Comparison of ENCODE assay signal across 21 mouse cellular contexts in the genomic region with DNA sequence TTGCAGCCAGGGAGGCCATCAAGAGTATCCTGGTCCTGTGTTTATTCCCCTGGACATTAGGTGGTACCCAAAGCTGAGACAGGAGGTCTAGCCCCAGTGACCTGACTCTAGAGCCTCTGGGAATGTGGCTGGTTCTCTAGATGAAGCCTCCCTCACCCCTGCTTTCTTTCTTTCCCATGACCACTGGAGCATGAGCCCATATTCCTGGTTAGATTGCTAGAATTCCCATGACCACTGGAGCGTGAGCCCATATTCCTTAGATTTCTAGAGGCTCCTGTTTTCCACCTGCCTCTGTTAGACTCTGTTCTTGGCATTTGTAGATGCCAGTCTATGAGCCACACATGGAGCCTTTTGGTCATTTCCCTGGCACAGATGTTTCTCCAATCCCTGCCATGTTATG. TPM values are rescaled to one million over a fixed set of nuclear protein-coding genes. Genes with fewer than 3 reads are reported as not detected.
DNase-seq lines count a peak whose midpoint lies in the region; ATAC-seq lines count a peak whose summit lies in the region.
"Had no signal": no experiment of that assay in that cellular context is flagged by ENCODE, and none has a peak within 500 bp of the region (broad histone marks: within the 10 kb centered on the region; RNA-seq: fewer than 3 reads in every experiment).

No protein-coding gene starts in this region.

- H3K4me1 ChIP-seq in heart, embryonic 15.5 days (replicated peaks), result peaks cover 56% of the 10 kb centered on the region
- peaks cover 9% of the 10 kb centered on the region; the same call in 1 of the 2 replicates for H3K4me1 ChIP-seq in midbrain, embryonic 16.5 days (ENCODE audit: control insufficient read depth, insufficient read depth, low read length)
- no peaks in the 10 kb centered on the region for H3K4me1 ChIP-seq in midbrain, embryonic 14.5 days (ENCODE audit: control insufficient read depth, insufficient read depth, low read length)
- peaks cover 47% of the 10 kb centered on the region for H3K4me1 ChIP-seq in kidney, embryonic 15.5 days
- H3K4me1 ChIP-seq in embryonic facial prominence, embryonic 10.5 days, result peaks cover 36% of the 10 kb centered on the region

- no peak overlapping the region for H3K9ac ChIP-seq in heart, embryonic 15.5 days
- H3K9ac ChIP-seq in midbrain, embryonic 16.5 days (ENCODE audit: low read depth, low read length), result no peak overlapping the region
- no peak overlapping the region for H3K9ac ChIP-seq in midbrain, embryonic 14.5 days (replicated peaks; ENCODE audit: low read length)
- H3K9ac ChIP-seq in kidney, embryonic 15.5 days, result no peak overlapping the region
- H3K9ac ChIP-seq: embryonic facial prominence, embryonic 13.5 days; forebrain, embryonic 15.5 days; hindbrain, embryonic 15.5 days; liver, embryonic 12.5 days; lung, embryonic 14.5 days had no signal

- no peak overlapping the region for H3K4me3 ChIP-seq in heart, embryonic 15.5 days
- no peak overlapping the region for H3K4me3 ChIP-seq in midbrain, embryonic 16.5 days (ENCODE audit: low read depth, low read length)
- no peak overlapping the region for H3K4me3 ChIP-seq in midbrain, embryonic 14.5 days (replicated peaks; ENCODE audit: low read depth, low read length)
- H3K4me3 ChIP-seq in kidney, embryonic 15.5 days (replicated peaks), result no peak overlapping the region
- no peak overlapping the region for H3K4me3 ChIP-seq in embryonic facial prominence, embryonic 10.5 days
- H3K4me3 ChIP-seq: embryonic facial prominence, embryonic 13.5 days; forebrain, embryonic 15.5 days; hindbrain, embryonic 15.5 days; liver, embryonic 12.5 days had no signal

- WGBS in heart, embryonic 15.5 days, result 87% methylated on average over 1 of the region's 1 CpGs
- 73% methylated on average over 1 of the region's 1 CpGs for WGBS in midbrain, embryonic 16.5 days
- WGBS in midbrain, embryonic 14.5 days, result 85% methylated on average over 1 of the region's 1 CpGs
- WGBS in kidney, embryonic 15.5 days, result 54% methylated on average over 1 of the region's 1 CpGs
- 78% methylated on average over 1 of the region's 1 CpGs for WGBS in embryonic facial prominence, embryonic 10.5 days

- no peak for DNase-seq in heart, adult 9 months (ENCODE audit: low spot score in 2 of 2)
- DNase-seq in midbrain, embryonic 14.5 days, result no peak
- DNase-seq in embryonic facial prominence, embryonic 10.5 days (ENCODE audit: low spot score), result no peak
- DNase-seq in embryo, embryonic 10 days (ENCODE audit: low spot score), result no peak
- DNase-seq: adrenal gland, adult 8-10 months; cerebellum, adult 9-10 months; gastrocnemius, postnatal 25 days; lung, postnatal 36 days; retina, postnatal 1 day; right cerebral cortex, postnatal 4 days had no signal

- no peak for ATAC-seq in heart, embryonic 15.5 days (replicated peaks; ENCODE audit: insufficient number of reproducible peaks, insufficient read depth, low FRiP score, low read depth)
- ATAC-seq in midbrain, embryonic 16.5 days, result no peak
- no peak for ATAC-seq in midbrain, embryonic 14.5 days (ENCODE audit: low FRiP score, low TSS enrichment)
- peak; percentile 72 for ATAC-seq in kidney, embryonic 15.5 days (replicated peaks; ENCODE audit: low FRiP score)
- ATAC-seq: forebrain, embryonic 15.5 days; intestine, embryonic 16.5 days; liver, embryonic 12.5 days had no signal

- no peaks in the 10 kb centered on the region for H3K27me3 ChIP-seq in heart, embryonic 15.5 days
- no peaks in the 10 kb centered on the region for H3K27me3 ChIP-seq in midbrain, embryonic 16.5 days (ENCODE audit: control insufficient read depth, insufficient read depth, low read depth, low read length)
- no peaks in the 10 kb centered on the region for H3K27me3 ChIP-seq in midbrain, embryonic 14.5 days (ENCODE audit: control insufficient read depth, insufficient read depth, low read length)
- H3K27me3 ChIP-seq in kidney, embryonic 15.5 days, result no peaks in the 10 kb centered on the region
- H3K27me3 ChIP-seq in embryonic facial prominence, embryonic 10.5 days (replicated peaks; ENCODE audit: low read depth, poor library complexity, severe bottlenecking), result no peaks in the 10 kb centered on the region
- H3K27me3 ChIP-seq: embryonic facial prominence, embryonic 13.5 days; forebrain, embryonic 15.5 days; hindbrain, embryonic 15.5 days; liver, embryonic 12.5 days had no signal

- H3K9me3 ChIP-seq in heart, embryonic 15.5 days (replicated peaks), result no peaks in the 10 kb centered on the region
- H3K9me3 ChIP-seq in midbrain, embryonic 16.5 days (replicated peaks; ENCODE audit: control insufficient read depth, low read length, poor library complexity, severe bottlenecking), result no peaks in the 10 kb centered on the region
- H3K9me3 ChIP-seq in midbrain, embryonic 14.5 days (ENCODE audit: control insufficient read depth, low read length), result no peaks in the 10 kb centered on the region
- H3K9me3 ChIP-seq in kidney, embryonic 15.5 days (replicated peaks), result no peaks in the 10 kb centered on the region
- H3K9me3 ChIP-seq in embryonic facial prominence, embryonic 10.5 days, result no peaks in the 10 kb centered on the region
- H3K9me3 ChIP-seq: embryonic facial prominence, embryonic 13.5 days; forebrain, embryonic 15.5 days; hindbrain, embryonic 15.5 days; liver, embryonic 12.5 days had no signal

- 0 out of 2 replicates have a peak overlapping the region, but pooled peaks have one; percentile 13 for H3K27ac ChIP-seq in heart, embryonic 15.5 days
- peak overlapping the region; percentile 13; the same call in 1 of the 2 replicates for H3K27ac ChIP-seq in midbrain, embryonic 16.5 days (ENCODE audit: low read length)
- H3K27ac ChIP-seq in midbrain, embryonic 14.5 days (replicated peaks; ENCODE audit: low read depth, low read length), result no peak overlapping the region
- peak overlapping the region; percentile 85 for H3K27ac ChIP-seq in kidney, embryonic 15.5 days
- H3K27ac ChIP-seq in embryonic facial prominence, embryonic 10.5 days (replicated peaks), result no peak overlapping the region
- H3K27ac ChIP-seq: embryonic facial prominence, embryonic 13.5 days; forebrain, embryonic 15.5 days; hindbrain, embryonic 15.5 days; liver, embryonic 12.5 days had no signal

- H3K4me2 ChIP-seq in heart, embryonic 15.5 days, result no peak overlapping the region
- no peak overlapping the region for H3K4me2 ChIP-seq in midbrain, embryonic 16.5 days (ENCODE audit: low read length)
- no peak overlapping the region for H3K4me2 ChIP-seq in midbrain, embryonic 14.5 days (ENCODE audit: low read length)
- no peak overlapping the region for H3K4me2 ChIP-seq in kidney, embryonic 15.5 days
- H3K4me2 ChIP-seq: embryonic facial prominence, embryonic 13.5 days; forebrain, embryonic 15.5 days; hindbrain, embryonic 15.5 days; liver, embryonic 12.5 days; lung, embryonic 14.5 days had no signal

- H3K36me3 ChIP-seq in heart, embryonic 15.5 days, result no peaks in the 10 kb centered on the region
- no peaks in the 10 kb centered on the region for H3K36me3 ChIP-seq in midbrain, embryonic 16.5 days (ENCODE audit: control insufficient read depth, insufficient read depth, low read length)
- H3K36me3 ChIP-seq in midbrain, embryonic 14.5 days (ENCODE audit: control insufficient read depth, insufficient read depth, low read length), result 0 out of 2 replicates have a peak, but pooled peaks cover 4% of the 10 kb centered on the region
- H3K36me3 ChIP-seq in kidney, embryonic 15.5 days, result no peaks in the 10 kb centered on the region
- no peaks in the 10 kb centered on the region for H3K36me3 ChIP-seq in embryonic facial prominence, embryonic 10.5 days (replicated peaks)
- H3K36me3 ChIP-seq: embryonic facial prominence, embryonic 13.5 days; forebrain, embryonic 15.5 days; hindbrain, embryonic 15.5 days had no signal

RNA-seq across cellular contexts. Expression of a gene that starts 24.5 kb away (rescaled TPM):
- polyA plus RNA-seq in heart, embryonic 15.5 days (2015; fragmentation: Nextera tagmentation; extraction: Ambion mirVana), result 58.4 and 73.4 TPM in 2 replicates
- 437 and 480 TPM in 2 replicates for polyA plus RNA-seq in midbrain, embryonic 16.5 days (2015; fragmentation: Nextera tagmentation; extraction: Ambion mirVana)
- polyA plus RNA-seq in midbrain, embryonic 14.5 days (2014; fragmentation: Nextera tagmentation; extraction: Ambion mirVana), result 276 and 368 TPM in 2 replicates
- polyA plus RNA-seq in kidney, embryonic 15.5 days (2015; fragmentation: Nextera tagmentation; extraction: Ambion mirVana), result 65.6 and 71.7 TPM in 2 replicates
- polyA plus RNA-seq in embryonic facial prominence, embryonic 10.5 days (2016; fragmentation: Nextera tagmentation; extraction: Ambion mirVana), result 51.8 and 55.5 TPM in 2 replicates

RNA-seq across cellular contexts. Expression of a gene that starts 43.8 kb away (rescaled TPM):
- polyA plus RNA-seq in heart, embryonic 15.5 days (2015; fragmentation: Nextera tagmentation; extraction: Ambion mirVana), result 0.23 TPM in 1 of 2 replicates, not detected in the other
- polyA plus RNA-seq in midbrain, embryonic 16.5 days (2015; fragmentation: Nextera tagmentation; extraction: Ambion mirVana), result not detected in 2 replicates
- polyA plus RNA-seq in midbrain, embryonic 14.5 days (2014; fragmentation: Nextera tagmentation; extraction: Ambion mirVana), result not detected in 2 replicates
- 0.08 and 0.17 TPM in 2 replicates for polyA plus RNA-seq in kidney, embryonic 15.5 days (2015; fragmentation: Nextera tagmentation; extraction: Ambion mirVana)
- 0.11 and 1.0 TPM in 2 replicates for polyA plus RNA-seq in embryonic facial prominence, embryonic 10.5 days (2016; fragmentation: Nextera tagmentation; extraction: Ambion mirVana)
- polyA plus RNA-seq: embryonic facial prominence, embryonic 13.5 days; forebrain, embryonic 15.5 days; hindbrain, embryonic 15.5 days; limb, embryonic 11.5 days; lung, embryonic 14.5 days; midbrain, postnatal 0 days had no signal

RNA-seq across cellular contexts. Expression of a gene that starts 50.2 kb away (rescaled TPM):
- 0.93 and 2.1 TPM in 2 replicates for polyA plus RNA-seq in heart, embryonic 15.5 days (2015; fragmentation: Nextera tagmentation; extraction: Ambion mirVana)
- 0.14 and 0.25 TPM in 2 replicates for polyA plus RNA-seq in midbrain, embryonic 16.5 days (2015; fragmentation: Nextera tagmentation; extraction: Ambion mirVana)
- not detected in 2 replicates for polyA plus RNA-seq in midbrain, embryonic 14.5 days (2014; fragmentation: Nextera tagmentation; extraction: Ambion mirVana)
- polyA plus RNA-seq in kidney, embryonic 15.5 days (2015; fragmentation: Nextera tagmentation; extraction: Ambion mirVana), result 25.5 and 28.1 TPM in 2 replicates
- 7.5 and 10.3 TPM in 2 replicates for polyA plus RNA-seq in embryonic facial prominence, embryonic 10.5 days (2016; fragmentation: Nextera tagmentation; extraction: Ambion mirVana)

Comparison
In these comparisons a context has a peak if more than half of its experiments do, and no peak if none do; other contexts are left out.
1. H3K27ac ChIP-seq: peak in heart, embryonic 15.5 days (single experiment), midbrain, embryonic 16.5 days (single experiment) and kidney, embryonic 15.5 days (single experiment); none in midbrain, embryonic 14.5 days (single experiment) and embryonic facial prominence, embryonic 10.5 days (single experiment).